Mouse (Mus musculus): ENCODE measurements around the gene Bace2. TPM values are rescaled to one million over a fixed set of nuclear protein-coding genes. Genes with fewer than 3 reads are reported as not detected.

Bace2 gene
- total RNA-seq, 2 experiments from 2014 or later, result 8.3 to 8.8 TPM

- DNase-seq, result no peak
- intact Hi-C loops (cut with DNase I), result no loop called here
Observed at GRCm38 (mm10) chr16:97462481-97463181, 106.1 kb downstream of the Bace2 start, which contains the start of gene Mx1. Mx1 (minus strand) TSS chr16:97462907.

GRCm38 (mm10) chr16:97466182-97466957 is 109.8 kb downstream of the Bace2 start:
- DNase-seq, result no peak
- intact Hi-C loops (cut with DNase I), result no loop called here

- intact Hi-C loops (cut with DNase I), result no loop called here
- DNase-seq, result no peak
Observed at GRCm38 (mm10) chr16:97467472-97467871, 110.9 kb downstream of the Bace2 start.

GRCm38 (mm10) chr16:97467993-97468791 is 111.7 kb downstream of the Bace2 start:
- no peak for DNase-seq
- intact Hi-C loops (cut with DNase I), result no loop called here

GRCm38 (mm10) chr16:97474671-97475070 is 118.1 kb downstream of the Bace2 start:
- no peak for DNase-seq
- intact Hi-C loops (cut with DNase I), result no loop called here

GRCm38 (mm10) chr16:97475581-97475980 is 119.0 kb downstream of the Bace2 start:
- intact Hi-C loops (cut with DNase I), result no loop called here
- no peak for DNase-seq

GRCm38 (mm10) chr16:97476524-97476923 is 120.0 kb downstream of the Bace2 start:
- DNase-seq, result no peak
- intact Hi-C loops (cut with DNase I), result no loop called here

GRCm38 (mm10) chr16:97478655-97479054 is 122.1 kb downstream of the Bace2 start:
- intact Hi-C loops (cut with DNase I), result no loop called here
- no peak for DNase-seq

- no peak for DNase-seq
- intact Hi-C loops (cut with DNase I), result no loop called here
Observed at GRCm38 (mm10) chr16:97492369-97492768, 135.8 kb downstream of the Bace2 start.

Other genes with a start within 250 kb of the Bace2 start
- 10 to 100 TPM; 39.5 to 43.1 TPM for gene Dscam, start 186.0 kb upstream of the Bace2 start, total RNA-seq (2021)
- 1 to 10 TPM in 1 of 2 experiments, under 1 TPM in 1; 0.38 to 2.2 TPM for gene Mx1, start 106.2 kb downstream of the Bace2 start, total RNA-seq (2021)
- not detected for gene Fam3b, start 158.1 kb downstream of the Bace2 start, total RNA-seq (2021)